Mouse (Mus musculus): ENCODE data around the gene Zfhx3. TPM values are rescaled to one million over a fixed set of nuclear protein-coding genes. Genes with fewer than 3 reads are reported as not detected.

The Zfhx3 gene
- polyA plus RNA-seq, 1 experiment from 2014 or later: 44.7 TPM

GRCm38 (mm10) chr8:108692669-108693665 is 750.5 kb downstream of the Zfhx3 start:
- Histone ChIP-seq H3K4me2 (ENCODE audit: low read length) (peak overlapping the region; percentile 55), H3K9me3 (replicated peaks; ENCODE audit: control insufficient read depth, low read length, poor library complexity, severe bottlenecking) (no peaks in the 10 kb centered on the region), H3K36me3 (ENCODE audit: control insufficient read depth, insufficient read depth, low read length) (no peaks in the 10 kb centered on the region), H3K27me3 (ENCODE audit: control insufficient read depth, insufficient read depth, low read depth, low read length) (peaks cover 5% of the 10 kb centered on the region; the same call in 1 of the 2 replicates), H3K4me3 (ENCODE audit: low read depth, low read length) (no peak overlapping the region), H3K9ac (ENCODE audit: low read depth, low read length) (peak overlapping the region; percentile 52; the same call in 1 of the 2 replicates), H3K27ac (ENCODE audit: low read length) (peak overlapping the region; percentile 88), H3K4me1 (ENCODE audit: control insufficient read depth, insufficient read depth, low read length) (peaks cover 43% of the 10 kb centered on the region)
- peak; percentile 9; the same call in 1 of the 2 replicates for ATAC-seq
- 49% methylated on average over 6 of the region's 6 CpGs for WGBS

GRCm38 (mm10) chr8:108693841-108694240 is 751.4 kb downstream of the Zfhx3 start:
- Histone ChIP-seq H3K27me3 (ENCODE audit: control insufficient read depth, insufficient read depth, low read depth, low read length) (peaks cover 5% of the 10 kb centered on the region; the same call in 1 of the 2 replicates), H3K4me3 (ENCODE audit: low read depth, low read length) (no peak overlapping the region), H3K9me3 (replicated peaks; ENCODE audit: control insufficient read depth, low read length, poor library complexity, severe bottlenecking) (no peaks in the 10 kb centered on the region), H3K27ac (ENCODE audit: low read length) (peak overlapping the region; percentile 15; the same call in 1 of the 2 replicates), H3K36me3 (ENCODE audit: control insufficient read depth, insufficient read depth, low read length) (no peaks in the 10 kb centered on the region), H3K4me2 (ENCODE audit: low read length) (no peak overlapping the region), H3K4me1 (ENCODE audit: control insufficient read depth, insufficient read depth, low read length) (peaks cover 43% of the 10 kb centered on the region), H3K9ac (ENCODE audit: low read depth, low read length) (no peak overlapping the region)
- 85% methylated on average over 5 of the region's 5 CpGs for WGBS
- no peak for ATAC-seq

- peak overlapping the region; percentile 91 for H3K27ac ChIP-seq (ENCODE audit: low read length)
- H3K4me2 ChIP-seq (ENCODE audit: low read length): peak overlapping the region; percentile 58; the same call in 1 of the 2 replicates
- WGBS: 35% methylated on average over 6 of the region's 6 CpGs
- H3K9me3 ChIP-seq (replicated peaks; ENCODE audit: control insufficient read depth, low read length, poor library complexity, severe bottlenecking): no peaks in the 10 kb centered on the region
- peaks cover 5% of the 10 kb centered on the region; the same call in 1 of the 2 replicates for H3K27me3 ChIP-seq (ENCODE audit: control insufficient read depth, insufficient read depth, low read depth, low read length)
- peaks cover 49% of the 10 kb centered on the region for H3K4me1 ChIP-seq (ENCODE audit: control insufficient read depth, insufficient read depth, low read length)
- ATAC-seq: no peak
- no peak overlapping the region for H3K4me3 ChIP-seq (ENCODE audit: low read depth, low read length)
- no peaks in the 10 kb centered on the region for H3K36me3 ChIP-seq (ENCODE audit: control insufficient read depth, insufficient read depth, low read length)
- H3K9ac ChIP-seq (ENCODE audit: low read depth, low read length): peak overlapping the region; percentile 4; the same call in 1 of the 2 replicates
These were observed 752.1 kb downstream of the Zfhx3 start for GRCm38 (mm10) chr8:108694516-108694915.

- peak overlapping the region; percentile 30 for H3K4me3 ChIP-seq (ENCODE audit: low read depth, low read length)
- peaks cover 52% of the 10 kb centered on the region for H3K4me1 ChIP-seq (ENCODE audit: control insufficient read depth, insufficient read depth, low read length)
- H3K36me3 ChIP-seq (ENCODE audit: control insufficient read depth, insufficient read depth, low read length): no peaks in the 10 kb centered on the region
- peaks cover 5% of the 10 kb centered on the region; the same call in 1 of the 2 replicates for H3K27me3 ChIP-seq (ENCODE audit: control insufficient read depth, insufficient read depth, low read depth, low read length)
- peak overlapping the region; percentile 58 for H3K4me2 ChIP-seq (ENCODE audit: low read length)
- WGBS: 6% methylated on average over 32 of the region's 32 CpGs
- peak overlapping the region; percentile 91 for H3K27ac ChIP-seq (ENCODE audit: low read length)
- no peak for ATAC-seq
- H3K9ac ChIP-seq (ENCODE audit: low read depth, low read length): peak overlapping the region; percentile 65
- no peaks in the 10 kb centered on the region for H3K9me3 ChIP-seq (replicated peaks; ENCODE audit: control insufficient read depth, low read length, poor library complexity, severe bottlenecking)
These were observed 752.9 kb downstream of the Zfhx3 start for GRCm38 (mm10) chr8:108695242-108695880.

- peak; percentile 7; the same call in 1 of the 2 replicates for ATAC-seq
- Histone ChIP-seq H3K9me3 (replicated peaks; ENCODE audit: control insufficient read depth, low read length, poor library complexity, severe bottlenecking) (no peaks in the 10 kb centered on the region), H3K4me1 (ENCODE audit: control insufficient read depth, insufficient read depth, low read length) (peaks cover 45% of the 10 kb centered on the region), H3K27ac (ENCODE audit: low read length) (peak overlapping the region; percentile 91), H3K4me3 (ENCODE audit: low read depth, low read length) (peak overlapping the region; percentile 30), H3K4me2 (ENCODE audit: low read length) (peak overlapping the region; percentile 58), H3K36me3 (ENCODE audit: control insufficient read depth, insufficient read depth, low read length) (no peaks in the 10 kb centered on the region), H3K27me3 (ENCODE audit: control insufficient read depth, insufficient read depth, low read depth, low read length) (peaks cover 5% of the 10 kb centered on the region; the same call in 1 of the 2 replicates), H3K9ac (ENCODE audit: low read depth, low read length) (peak overlapping the region; percentile 65)
- WGBS: under 1% methylated on average over 31 of the region's 31 CpGs
These were observed 753.6 kb downstream of the Zfhx3 start for GRCm38 (mm10) chr8:108695938-108696630.

GRCm38 (mm10) chr8:108696631-108697410 is 754.4 kb downstream of the Zfhx3 start:
- ATAC-seq: no peak
- peak overlapping the region; percentile 65 for H3K9ac ChIP-seq (ENCODE audit: low read depth, low read length)
- H3K36me3 ChIP-seq (ENCODE audit: control insufficient read depth, insufficient read depth, low read length): no peaks in the 10 kb centered on the region
- peaks cover 5% of the 10 kb centered on the region; the same call in 1 of the 2 replicates for H3K27me3 ChIP-seq (ENCODE audit: control insufficient read depth, insufficient read depth, low read depth, low read length)
- H3K27ac ChIP-seq (ENCODE audit: low read length): peak overlapping the region; percentile 91
- WGBS: 3% methylated on average over 27 of the region's 27 CpGs
- peak overlapping the region; percentile 30 for H3K4me3 ChIP-seq (ENCODE audit: low read depth, low read length)
- H3K4me2 ChIP-seq (ENCODE audit: low read length): peak overlapping the region; percentile 58
- H3K4me1 ChIP-seq (ENCODE audit: control insufficient read depth, insufficient read depth, low read length): peaks cover 38% of the 10 kb centered on the region
- H3K9me3 ChIP-seq (replicated peaks; ENCODE audit: control insufficient read depth, low read length, poor library complexity, severe bottlenecking): no peaks in the 10 kb centered on the region

- peak overlapping the region; percentile 91 for H3K27ac ChIP-seq (ENCODE audit: low read length)
- H3K4me1 ChIP-seq (ENCODE audit: control insufficient read depth, insufficient read depth, low read length): peaks cover 37% of the 10 kb centered on the region
- H3K4me2 ChIP-seq (ENCODE audit: low read length): peak overlapping the region; percentile 47
- H3K36me3 ChIP-seq (ENCODE audit: control insufficient read depth, insufficient read depth, low read length): no peaks in the 10 kb centered on the region
- H3K9me3 ChIP-seq (replicated peaks; ENCODE audit: control insufficient read depth, low read length, poor library complexity, severe bottlenecking): no peaks in the 10 kb centered on the region
- H3K9ac ChIP-seq (ENCODE audit: low read depth, low read length): peak overlapping the region; percentile 53; the same call in 1 of the 2 replicates
- peaks cover 5% of the 10 kb centered on the region; the same call in 1 of the 2 replicates for H3K27me3 ChIP-seq (ENCODE audit: control insufficient read depth, insufficient read depth, low read depth, low read length)
- WGBS: under 1% methylated on average over 13 of the region's 13 CpGs
- peak overlapping the region; percentile 11 for H3K4me3 ChIP-seq (ENCODE audit: low read depth, low read length)
- ATAC-seq: peak; percentile 40; the same call in 1 of the 2 replicates
These were observed 755.1 kb downstream of the Zfhx3 start for GRCm38 (mm10) chr8:108697589-108697988.

All from midbrain, embryonic 16.5 days (tissue).